Mouse (Mus musculus) liver, postnatal 0 days (tissue): ENCODE results near the gene 1600014C10Rik.

Experiments
- CTCF ChIP-seq: sonication (generic); IDR thresholded peaks from 2 replicates; pipeline ENCODE4 v1.5.1; 2016; ENCODE audit warnings: antibody characterized with exemption, low read depth
- EP300 ChIP-seq: IDR thresholded peaks from 2 replicates; pipeline ENCODE4 v1.6.1; 2016; ENCODE audit warnings: antibody characterized with exemption, low read depth, mild to moderate bottlenecking

DNA sequence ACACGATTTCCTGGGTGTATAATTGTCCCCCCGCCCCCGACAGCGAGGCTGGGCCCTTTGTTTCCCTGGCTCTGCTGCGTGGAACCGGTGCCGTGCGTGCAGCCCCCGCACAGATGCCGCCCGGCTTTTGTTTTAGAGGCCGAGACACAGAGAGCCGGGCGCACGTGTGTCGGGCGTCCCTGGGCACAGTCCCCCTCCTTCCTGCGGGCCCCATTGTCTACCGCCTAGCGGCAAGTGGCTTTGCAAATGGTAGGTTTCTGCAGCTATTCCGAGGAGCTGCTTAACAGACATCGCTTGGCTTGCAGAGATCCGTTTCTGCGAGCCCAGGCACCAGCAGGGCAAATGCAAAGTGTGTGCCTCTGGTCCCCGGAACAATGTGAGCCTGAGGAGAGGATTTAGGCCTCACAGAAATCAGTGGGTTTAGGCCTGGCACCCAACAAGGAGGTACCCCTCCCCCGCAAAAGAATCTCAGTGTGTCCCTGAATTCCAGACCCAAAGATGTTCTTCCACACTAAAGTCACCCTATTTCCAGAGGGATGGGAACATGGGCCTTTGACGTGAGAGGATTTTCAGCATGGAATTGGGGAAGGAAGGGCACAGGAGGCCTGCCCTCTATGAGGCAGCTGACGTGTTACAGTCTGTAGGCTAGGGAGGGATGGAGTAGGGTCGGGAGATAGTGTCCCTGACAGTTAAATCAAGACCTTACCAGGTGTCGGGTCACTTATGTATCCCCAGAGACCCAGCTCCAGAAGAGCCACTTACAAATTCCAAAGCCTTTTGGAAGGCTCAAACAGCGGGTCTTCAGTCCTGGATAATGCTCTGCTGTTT is 8.5 kb upstream of the 1600014C10Rik start:
- TF ChIP-seq CTCF, result no peak
- no peak for TF ChIP-seq EP300
